Mouse (Mus musculus) adrenal gland, postnatal 36 days (tissue): ENCODE results near the gene Mmp24. TPM values are rescaled to one million over a fixed set of nuclear protein-coding genes. Genes with fewer than 3 reads are reported as not detected.
"Not testable (repeated sequence)": the region's sequence is repeated elsewhere in the genome, so short reads cannot be mapped to it uniquely, and the experiment has no call there.

Experiments used
- DNase-seq, 2 experiments: peaks; one replicate each; pipeline ENCODE4 v3.0.0; 2021; ENCODE audit warnings: mixed read lengths in 1 of 2
- total RNA-seq, 2 experiments: library from RNA; stranded (reverse); gene quantifications; 2 replicates each; pipeline ENCODE4 v1.2.3; 2021

The Mmp24 gene
- total RNA-seq, 2 experiments from 2014 or later = 1.4 to 1.7 TPM

DNA sequence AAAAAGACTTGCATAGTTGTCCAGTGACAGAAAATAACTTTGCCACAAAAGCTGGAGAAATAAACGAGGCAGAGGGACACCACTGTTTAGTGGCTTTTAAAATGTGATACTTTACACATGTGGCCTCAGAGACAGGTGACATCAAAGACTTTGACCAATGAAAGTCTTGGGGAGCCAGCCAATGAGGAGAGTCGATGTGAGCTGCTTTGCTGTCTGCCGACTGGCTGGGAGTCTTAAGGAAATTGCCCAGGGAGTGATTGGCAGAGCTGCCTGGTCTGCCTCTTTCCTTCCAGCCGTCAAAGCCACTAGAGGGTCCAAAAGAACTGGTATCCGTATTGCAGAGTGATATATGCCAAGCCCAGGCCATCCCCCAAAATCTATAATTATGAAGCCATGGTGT lies 39.7 kb downstream of the Mmp24 start:
- DNase-seq = peak in 1 of 2 experiments; percentile 38

GRCm38 (mm10) chr2:155816179-155816578 lies 41.0 kb downstream of the Mmp24 start:
- DNase-seq = peak in 1 of 2 experiments; percentile 35

DNA sequence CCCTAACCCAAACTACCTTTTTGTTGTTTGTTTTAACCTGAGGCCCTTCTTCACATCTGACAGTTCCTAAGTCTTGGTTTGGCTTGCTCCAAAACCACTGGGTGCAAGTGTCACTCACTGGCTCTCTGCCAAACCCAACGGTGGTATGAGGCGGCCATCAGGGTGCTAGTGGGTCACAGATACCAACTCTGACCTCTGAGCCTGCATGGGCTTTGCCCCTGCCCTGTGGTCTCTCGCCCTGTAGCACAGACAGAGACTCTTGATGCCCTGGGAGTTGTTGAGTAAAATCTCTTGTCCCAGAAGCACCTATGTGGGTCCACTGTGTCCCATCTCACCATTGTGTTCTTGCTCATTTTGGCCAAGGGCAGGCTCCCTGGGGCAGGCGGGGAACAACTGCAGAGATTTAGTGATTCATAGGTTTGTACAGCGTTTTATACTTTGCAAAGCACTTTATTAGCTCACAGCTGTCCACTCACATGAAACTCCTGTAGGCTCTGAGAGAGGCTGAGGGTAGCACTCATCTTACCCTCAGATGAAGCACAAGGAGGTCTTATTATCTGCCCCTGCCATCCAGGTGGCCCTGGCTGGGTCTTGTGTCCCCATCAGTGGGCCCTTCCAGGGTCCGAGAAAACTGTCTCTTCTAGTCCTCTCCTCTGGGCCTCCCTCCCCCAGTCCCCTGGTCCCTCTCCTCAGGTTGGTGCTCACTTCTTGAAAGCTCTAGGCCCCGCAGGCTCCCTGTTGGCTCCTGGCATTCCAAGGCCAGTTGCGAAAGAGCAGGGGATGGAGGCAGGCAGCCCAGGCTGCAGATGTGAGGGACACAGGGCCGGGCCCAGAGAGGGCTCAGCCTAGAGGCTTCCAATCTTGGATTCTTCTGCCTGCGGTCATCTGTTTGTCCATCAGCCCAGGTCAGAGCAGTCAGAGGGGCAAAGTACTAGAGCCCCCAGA lies 42.4 kb downstream of the Mmp24 start:
- peak; percentile 83 to 87 for DNase-seq

DNA sequence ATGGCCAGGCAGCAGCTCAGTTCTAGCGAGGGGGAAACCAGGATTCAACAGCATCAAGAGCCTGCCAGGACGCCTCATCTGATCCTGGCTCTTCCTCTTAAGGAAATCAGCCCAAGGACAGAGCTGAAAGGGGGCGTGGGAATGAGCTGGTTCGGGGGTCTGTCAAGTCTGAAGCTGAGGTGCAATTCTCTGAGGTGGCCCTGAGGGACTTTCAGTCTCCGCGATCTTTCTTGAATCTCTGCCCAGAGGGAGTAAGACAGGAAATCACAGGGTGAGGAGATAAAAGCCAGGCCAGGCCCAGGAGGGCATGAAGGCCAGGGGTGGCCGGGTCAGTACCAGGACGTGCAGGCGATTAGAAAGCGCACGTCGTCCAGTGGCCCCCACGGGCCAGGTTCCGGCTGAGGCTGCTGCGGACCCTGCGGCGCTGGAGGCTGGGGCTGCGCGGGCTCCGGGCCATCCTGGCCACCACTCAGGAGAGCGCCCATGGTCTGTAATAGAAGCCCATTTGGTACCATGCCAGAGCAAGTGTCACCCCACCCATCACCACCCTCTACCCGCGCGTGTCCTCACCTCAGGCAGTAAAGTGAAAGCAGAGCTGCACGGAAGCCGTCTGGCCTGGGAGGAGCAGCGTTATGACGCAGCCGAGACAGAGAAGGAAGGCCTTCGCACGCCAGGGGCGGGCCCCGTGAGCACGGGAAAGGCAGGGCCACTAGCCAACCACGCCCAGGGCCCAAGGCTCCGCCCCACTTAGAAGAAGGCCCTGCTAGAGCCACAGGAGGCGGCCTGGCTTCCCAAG lies 43.7 kb downstream of the Mmp24 start:
- peak; percentile 98 to 99 for DNase-seq

DNA sequence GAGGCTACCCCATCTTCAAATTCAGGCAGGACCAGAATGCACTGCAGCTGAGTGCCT lies 44.1 kb downstream of the Mmp24 start, which contains the start of gene BC029722:
BC029722 (minus strand) TSS at position 35 of the 57 bp plus-strand sequence.
- DNase-seq = no peak

DNA sequence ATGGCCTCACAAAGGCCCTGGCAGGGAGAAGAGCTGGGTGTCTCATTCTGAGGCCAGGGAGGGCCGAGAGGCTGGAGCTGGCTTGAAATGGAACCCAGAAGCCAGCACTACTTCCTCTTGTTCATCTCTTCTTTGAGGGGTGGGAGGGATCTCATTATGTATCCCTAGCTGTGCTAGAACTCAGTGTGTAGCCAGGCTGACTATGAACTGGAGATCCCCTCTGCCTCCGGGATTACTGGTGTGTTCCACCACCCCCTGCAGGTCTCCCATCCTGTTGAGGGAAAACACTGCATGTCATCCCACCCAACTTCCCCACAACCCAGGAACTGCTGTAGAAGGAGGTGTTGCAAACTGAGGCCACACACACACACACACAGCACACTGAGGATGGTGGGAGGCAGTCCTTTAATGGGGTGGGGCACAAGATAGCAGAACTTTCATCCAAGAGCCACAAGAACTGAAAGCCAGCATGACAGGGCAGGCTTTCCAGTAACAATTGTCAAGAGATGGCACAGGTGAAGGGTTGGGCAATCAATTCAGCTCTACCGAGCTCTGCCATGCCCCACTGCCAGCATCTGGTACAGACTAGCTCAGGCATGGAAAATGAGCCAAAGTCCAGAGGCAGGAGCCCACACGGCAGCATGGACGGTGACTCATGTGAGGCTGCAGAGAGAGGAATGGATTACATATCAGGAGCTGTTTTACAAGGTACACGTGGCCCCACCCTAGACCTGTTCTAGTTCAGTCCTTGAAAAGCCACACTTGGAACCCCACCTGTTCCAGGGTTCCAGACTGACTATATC lies 44.5 kb downstream of the Mmp24 start:
- peak; percentile 46 to 49 for DNase-seq

GRCm38 (mm10) chr2:155820779-155821178 lies 45.6 kb downstream of the Mmp24 start:
- DNase-seq = no peak

GRCm38 (mm10) chr2:155823722-155824121 lies 48.6 kb downstream of the Mmp24 start:
- DNase-seq = peak; percentile 25 to 51

GRCm38 (mm10) chr2:155825904-155826629 lies 50.9 kb downstream of the Mmp24 start:
- DNase-seq = peak; percentile 50 to 51

- peak; percentile 92 to 93 for DNase-seq
These were observed 51.7 kb downstream of the Mmp24 start, which contains the start of gene Eif6 for GRCm38 (mm10) chr2:155826630-155827424. Gene Eif6 (minus strand): TSS chr2:155826925.

- peak; percentile 43 to 51 for DNase-seq
These were observed 55.7 kb downstream of the Mmp24 start for GRCm38 (mm10) chr2:155830841-155831240.

DNA sequence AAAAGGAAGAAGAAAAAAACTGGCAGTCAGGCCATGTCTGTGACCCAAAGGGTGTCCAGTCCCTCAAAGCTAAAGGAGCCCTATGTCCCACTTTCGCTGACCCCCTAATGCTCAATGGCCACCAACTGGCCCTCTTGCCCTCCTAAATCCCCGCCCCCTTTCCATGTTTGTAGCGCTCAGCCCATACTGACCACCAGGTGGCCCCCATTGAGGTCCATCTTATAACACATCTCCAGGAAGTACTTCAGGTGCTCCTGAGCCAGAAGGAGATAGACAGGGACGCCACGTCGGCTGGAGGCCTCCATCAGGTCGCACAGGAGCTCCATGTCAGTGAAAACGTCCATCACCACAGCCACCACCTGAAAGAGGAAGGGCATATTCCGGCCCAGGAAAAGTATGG lies 56.2 kb downstream of the Mmp24 start:
- no peak for DNase-seq

DNA sequence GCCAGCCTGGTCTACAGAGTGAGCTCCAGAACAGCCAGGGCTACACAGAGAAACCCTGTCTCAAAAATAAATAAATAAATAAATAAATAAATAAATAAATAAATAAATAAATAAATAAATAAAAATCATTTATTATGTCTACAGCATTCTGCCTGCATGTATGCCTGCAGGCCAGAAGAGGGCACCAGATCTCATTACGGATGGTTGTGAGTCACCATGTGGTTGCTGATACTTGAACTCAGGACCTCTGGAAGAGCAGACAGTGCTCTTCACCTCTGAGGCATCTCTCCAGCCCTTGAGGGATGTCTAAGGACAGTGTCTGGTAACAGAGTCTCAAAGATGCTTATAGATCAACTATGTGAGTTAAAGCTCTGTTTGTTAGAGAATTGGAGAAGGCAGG lies 56.9 kb downstream of the Mmp24 start:
- DNase-seq = not testable (repeated sequence)

DNA sequence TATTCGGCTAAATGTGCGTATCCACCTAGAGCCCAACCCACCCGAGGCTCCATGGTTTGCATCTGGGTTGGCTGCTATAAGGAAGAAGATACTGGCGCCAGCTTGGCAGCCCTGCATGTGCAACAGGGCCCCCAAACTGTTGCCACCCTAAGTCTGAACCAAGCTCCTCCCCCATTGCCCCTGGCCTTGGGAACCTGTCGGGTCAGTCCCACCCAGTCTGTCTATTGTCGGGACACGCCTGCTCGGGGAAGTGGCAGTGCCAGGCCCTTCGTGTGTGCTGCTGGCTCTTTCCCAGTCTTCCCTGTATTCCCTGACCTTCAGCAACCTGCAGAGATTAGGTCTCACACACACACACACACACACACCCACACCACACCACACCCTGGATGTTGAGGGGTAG lies 59.6 kb downstream of the Mmp24 start, which contains the start of gene Fam83c:
Fam83c (minus strand) TSS at position 123 of the 400 bp plus-strand sequence.
- DNase-seq = no peak

DNA sequence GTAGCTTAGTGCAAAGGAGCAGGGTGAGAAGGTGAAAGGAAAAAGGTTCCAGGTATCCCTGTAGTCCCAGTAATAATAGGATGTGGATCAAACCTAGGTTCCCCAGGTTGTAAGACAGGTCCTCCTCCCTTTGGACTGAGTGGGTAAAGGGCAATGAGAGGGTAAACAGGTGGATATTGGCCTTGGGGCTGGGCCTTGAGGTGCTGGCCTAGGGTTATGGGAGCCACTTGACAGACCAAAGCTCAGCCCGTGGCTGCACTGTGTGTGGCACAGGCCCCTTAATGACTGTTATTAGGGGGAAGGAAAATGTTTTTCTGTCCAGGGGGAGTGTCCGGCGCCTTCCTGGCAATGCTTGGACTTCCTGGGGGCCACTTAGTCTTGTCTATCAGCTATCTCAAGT lies 62.8 kb downstream of the Mmp24 start:
- no peak for DNase-seq

DNA sequence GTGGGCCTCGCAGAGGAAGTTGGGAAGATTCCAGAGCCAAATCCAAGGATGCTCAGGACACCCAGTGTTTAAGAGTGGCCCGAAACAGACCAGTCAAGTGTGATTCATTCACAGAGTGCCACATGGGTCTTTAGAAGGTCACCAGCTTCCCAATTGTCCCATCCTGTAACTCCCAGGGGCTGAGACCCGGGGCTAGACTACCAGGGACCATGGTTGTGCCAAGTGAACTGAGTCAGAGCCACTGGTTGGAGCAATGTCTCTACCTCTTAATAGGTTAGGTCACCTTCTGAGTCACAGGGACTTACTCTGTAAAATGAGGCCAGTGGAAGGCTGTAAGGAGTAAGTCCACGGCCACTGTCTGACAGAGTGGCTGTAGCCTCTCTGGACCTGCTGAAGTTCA lies 63.8 kb downstream of the Mmp24 start:
- DNase-seq = peak in 1 of 2 experiments; percentile 31

DNA sequence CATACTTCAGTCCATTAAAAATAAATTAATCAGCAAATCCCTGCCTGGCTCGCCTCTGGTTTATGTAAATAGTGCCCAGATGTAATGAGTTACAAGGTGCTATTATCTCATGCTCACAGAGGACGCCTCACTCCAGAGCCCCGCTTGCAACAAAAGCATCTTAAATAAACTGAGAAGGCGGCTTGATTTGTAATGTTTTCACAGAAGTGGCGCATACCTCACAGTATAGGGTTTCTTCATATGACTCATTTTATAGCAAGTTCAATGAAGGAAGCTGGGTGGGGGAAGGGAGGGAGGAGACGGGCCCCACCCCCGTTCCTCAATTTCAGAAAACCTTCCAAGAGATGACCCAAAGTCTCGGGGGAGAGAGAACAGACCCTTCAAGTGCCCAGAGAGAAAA lies 71.8 kb downstream of the Mmp24 start:
- DNase-seq = no peak

DNA sequence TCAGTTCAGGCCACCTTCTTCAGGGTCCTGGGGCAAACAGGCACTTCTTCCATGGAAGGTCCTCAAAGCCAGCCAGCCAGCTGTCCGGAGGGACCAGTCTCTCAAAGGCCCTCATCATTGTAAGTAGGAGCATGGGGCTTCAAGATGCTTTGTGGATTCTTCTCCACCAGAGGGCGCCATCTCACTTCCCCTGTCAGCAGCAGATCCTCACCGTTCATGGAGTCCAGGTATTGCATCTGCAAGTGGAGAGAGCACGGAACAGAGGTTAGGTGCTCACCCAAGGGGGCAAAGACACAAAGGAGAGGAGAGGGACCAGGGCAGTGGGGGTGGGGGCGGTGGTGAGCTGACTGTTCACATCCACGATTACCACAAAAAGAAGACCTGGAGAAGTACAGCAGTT lies 73.1 kb downstream of the Mmp24 start:
- DNase-seq = peak; percentile 83 to 84

DNA sequence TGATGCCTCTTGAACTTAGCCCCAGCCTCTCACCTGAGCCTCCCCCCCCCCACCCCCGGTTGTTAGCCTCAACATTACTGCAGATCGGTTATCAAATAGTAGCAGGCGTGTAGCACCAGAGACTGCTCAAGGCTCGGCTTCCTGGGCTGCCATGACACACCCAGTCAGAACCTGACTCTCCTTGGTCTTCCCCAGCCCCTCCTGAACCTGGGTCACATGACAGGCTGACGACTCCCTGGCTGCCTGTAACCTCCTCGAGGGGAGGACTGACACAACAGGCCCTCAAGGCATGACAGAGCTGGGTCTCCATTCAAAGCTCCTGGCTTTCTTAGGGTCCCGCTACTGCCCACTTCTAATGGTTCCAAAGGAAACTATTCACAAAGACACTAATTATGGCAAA lies 74.3 kb downstream of the Mmp24 start:
- DNase-seq = no peak

- DNase-seq = no peak
These were observed 75.0 kb downstream of the Mmp24 start for GRCm38 (mm10) chr2:155850120-155850519.

DNA sequence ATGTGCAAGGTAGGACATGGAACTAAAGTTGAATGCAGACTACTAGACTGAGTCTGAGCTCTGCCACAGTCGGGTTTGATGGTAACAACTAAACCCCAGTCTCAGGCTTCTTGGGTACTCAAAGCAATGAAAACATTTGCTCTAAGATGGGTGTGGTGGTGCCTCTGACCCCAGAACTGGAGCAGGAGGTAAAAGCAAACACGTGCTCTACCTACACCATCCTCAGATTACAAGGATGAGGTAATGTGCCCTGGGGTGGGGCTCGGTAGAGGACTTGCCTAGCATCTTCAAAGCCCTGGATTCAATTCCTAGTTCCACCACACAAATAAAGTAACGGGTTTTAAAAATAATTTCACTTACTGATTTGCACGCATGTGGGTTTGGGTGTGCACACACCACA lies 77.4 kb downstream of the Mmp24 start:
- DNase-seq = no peak
